Mouse (Mus musculus) liver, embryonic 15.5 days (tissue): Measurements from ENCODE around the gene Zbtb16. TPM values are rescaled to one million over a fixed set of nuclear protein-coding genes. Genes with fewer than 3 reads are reported as not detected.

Source experiments
- ATAC-seq: fragments of 200-750 bp; cut with Nextera tagmentation; 2 replicates; pipeline ENCODE4 v1.8.0; 2017; ENCODE audit warnings: moderate number of reproducible peaks, mild to moderate bottlenecking, moderate library complexity; ENCODE audit not compliant: insufficient read depth
- H3K27ac ChIP-seq: fragments of 300-500 bp; sonication (generic); replicated peaks from 2 replicates; pipeline ENCODE4 v1.5.1; 2015; ENCODE audit warnings: mild to moderate bottlenecking, inconsistent platforms
- H3K27me3 ChIP-seq: fragments of 300-500 bp; sonication (generic); 2 replicates; pipeline ENCODE4 v1.6.1; 2015; ENCODE audit warnings: mild to moderate bottlenecking, inconsistent platforms
- H3K36me3 ChIP-seq: fragments of 300-500 bp; sonication (generic); replicated peaks from 2 replicates; pipeline ENCODE4 v1.6.1; 2015; ENCODE audit warnings: moderate library complexity, mild to moderate bottlenecking, inconsistent platforms
- H3K4me1 ChIP-seq: fragments of 300-500 bp; sonication (generic); replicated peaks from 2 replicates; pipeline ENCODE4 v1.6.1; 2015; ENCODE audit warnings: inconsistent platforms
- H3K4me2 ChIP-seq: fragments of 300-500 bp; sonication (generic); 2 replicates; pipeline ENCODE4 v1.6.1; 2015; ENCODE audit warnings: moderate library complexity, mild to moderate bottlenecking, inconsistent platforms
- H3K4me3 ChIP-seq: fragments of 300-500 bp; sonication (generic); replicated peaks from 2 replicates; pipeline ENCODE4 v1.5.1; 2015; ENCODE audit warnings: mild to moderate bottlenecking, inconsistent platforms
- H3K9ac ChIP-seq: fragments of 300-500 bp; sonication (generic); 2 replicates; pipeline ENCODE4 v1.6.1; 2015; ENCODE audit warnings: moderate library complexity, mild to moderate bottlenecking, inconsistent platforms
- H3K9me3 ChIP-seq: fragments of 300-500 bp; sonication (generic); replicated peaks from 2 replicates; pipeline ENCODE4 v1.6.1; 2016; ENCODE audit warnings: inconsistent platforms
- WGBS: fragments of 180-500 bp; shearing (Covaris S2); methylation state at CpG from one replicate; pipeline ENCODE4 v1.1.7; 2015; ENCODE audit warnings: mixed read lengths; ENCODE audit not compliant: insufficient replicate concordance; 5-methylcytosine and 5-hydroxymethylcytosine counted together
- polyA plus RNA-seq: library from polyadenylated mRNA; unstranded; fragments of >200 nt; fragmentation: Nextera tagmentation; extraction: Ambion mirVana; gene quantifications from 2 replicates; pipeline ENCODE4 v1.2.1, GENCODE M21; 2015

The Zbtb16 gene
- polyA plus RNA-seq, 1 experiment from 2014 or later = 0.54 TPM

- 66% methylated on average over 12 of the region's 12 CpGs for WGBS
- no peaks in the 10 kb centered on the region for H3K36me3 ChIP-seq
- H3K9me3 ChIP-seq = no peaks in the 10 kb centered on the region
- H3K27ac ChIP-seq = no peak overlapping the region
- peaks cover 21% of the 10 kb centered on the region for H3K4me1 ChIP-seq
- H3K27me3 ChIP-seq = peaks cover 78% of the 10 kb centered on the region
- no peak overlapping the region for H3K9ac ChIP-seq
- no peak for ATAC-seq
- no peak overlapping the region for H3K4me3 ChIP-seq
- no peak overlapping the region for H3K4me2 ChIP-seq
Measured at GRCm38 (mm10) chr9:48824533-48825130, 11.4 kb downstream of the Zbtb16 start.

GRCm38 (mm10) chr9:48823851-48824250, 12.2 kb downstream of the Zbtb16 start:
- H3K4me2 ChIP-seq = no peak overlapping the region
- no peaks in the 10 kb centered on the region for H3K9me3 ChIP-seq
- H3K4me1 ChIP-seq = peaks cover 28% of the 10 kb centered on the region
- no peak overlapping the region for H3K27ac ChIP-seq
- H3K4me3 ChIP-seq = no peak overlapping the region
- ATAC-seq = no peak
- no peaks in the 10 kb centered on the region for H3K36me3 ChIP-seq
- H3K27me3 ChIP-seq = peaks cover 74% of the 10 kb centered on the region
- no peak overlapping the region for H3K9ac ChIP-seq
- WGBS = 40% methylated on average over 6 of the region's 6 CpGs

- no peak overlapping the region for H3K4me2 ChIP-seq
- H3K27ac ChIP-seq = no peak overlapping the region
- no peaks in the 10 kb centered on the region for H3K9me3 ChIP-seq
- no peaks in the 10 kb centered on the region for H3K36me3 ChIP-seq
- H3K9ac ChIP-seq = no peak overlapping the region
- H3K27me3 ChIP-seq = peaks cover 69% of the 10 kb centered on the region
- ATAC-seq = no peak
- peaks cover 32% of the 10 kb centered on the region for H3K4me1 ChIP-seq
- H3K4me3 ChIP-seq = no peak overlapping the region
- WGBS = 57% methylated on average over 7 of the region's 7 CpGs
Measured at GRCm38 (mm10) chr9:48823319-48823705, 12.7 kb downstream of the Zbtb16 start.

GRCm38 (mm10) chr9:48822586-48823318, 13.3 kb downstream of the Zbtb16 start:
- no peak for ATAC-seq
- Histone ChIP-seq H3K27ac (no peak overlapping the region), H3K36me3 (no peaks in the 10 kb centered on the region), H3K9me3 (no peaks in the 10 kb centered on the region), H3K4me3 (no peak overlapping the region), H3K27me3 (peaks cover 63% of the 10 kb centered on the region), H3K4me1 (peaks cover 33% of the 10 kb centered on the region), H3K4me2 (no peak overlapping the region), H3K9ac (no peak overlapping the region)
- WGBS = 40% methylated on average over 18 of the region's 18 CpGs

- Histone ChIP-seq H3K4me2 (no peak overlapping the region), H3K9ac (no peak overlapping the region), H3K4me3 (no peak overlapping the region), H3K27me3 (peaks cover 65% of the 10 kb centered on the region), H3K36me3 (no peaks in the 10 kb centered on the region), H3K4me1 (peaks cover 40% of the 10 kb centered on the region), H3K27ac (no peak overlapping the region), H3K9me3 (no peaks in the 10 kb centered on the region)
- no peak for ATAC-seq
- WGBS = 59% methylated on average over 15 of the region's 15 CpGs
Measured at GRCm38 (mm10) chr9:48821916-48822585, 14.0 kb downstream of the Zbtb16 start.

- H3K9me3 ChIP-seq = no peaks in the 10 kb centered on the region
- no peak overlapping the region for H3K4me2 ChIP-seq
- WGBS = 33% methylated on average over 9 of the region's 9 CpGs
- H3K36me3 ChIP-seq = no peaks in the 10 kb centered on the region
- H3K4me1 ChIP-seq = peaks cover 45% of the 10 kb centered on the region
- H3K27ac ChIP-seq = no peak overlapping the region
- H3K9ac ChIP-seq = no peak overlapping the region
- ATAC-seq = no peak
- H3K27me3 ChIP-seq = peaks cover 67% of the 10 kb centered on the region
- H3K4me3 ChIP-seq = no peak overlapping the region
Measured at GRCm38 (mm10) chr9:48821431-48821830, 14.6 kb downstream of the Zbtb16 start.

- H3K4me2 ChIP-seq = no peak overlapping the region
- H3K36me3 ChIP-seq = no peaks in the 10 kb centered on the region
- peaks cover 65% of the 10 kb centered on the region for H3K27me3 ChIP-seq
- 39% methylated on average over 3 of the region's 3 CpGs for WGBS
- H3K9me3 ChIP-seq = no peaks in the 10 kb centered on the region
- H3K4me3 ChIP-seq = no peak overlapping the region
- ATAC-seq = no peak
- no peak overlapping the region for H3K27ac ChIP-seq
- H3K9ac ChIP-seq = no peak overlapping the region
- peaks cover 46% of the 10 kb centered on the region for H3K4me1 ChIP-seq
Measured at GRCm38 (mm10) chr9:48820791-48821190, 15.2 kb downstream of the Zbtb16 start.

- ATAC-seq = no peak
- Histone ChIP-seq H3K27me3 (peaks cover 56% of the 10 kb centered on the region), H3K9me3 (no peaks in the 10 kb centered on the region), H3K9ac (no peak overlapping the region), H3K4me2 (no peak overlapping the region), H3K4me3 (no peak overlapping the region), H3K4me1 (peaks cover 56% of the 10 kb centered on the region), H3K27ac (no peak overlapping the region), H3K36me3 (no peaks in the 10 kb centered on the region)
- WGBS = 29% methylated on average over 10 of the region's 10 CpGs
Measured at GRCm38 (mm10) chr9:48819695-48820094, 16.3 kb downstream of the Zbtb16 start.

GRCm38 (mm10) chr9:48819137-48819536, 16.9 kb downstream of the Zbtb16 start:
- peaks cover 61% of the 10 kb centered on the region for H3K4me1 ChIP-seq
- H3K4me3 ChIP-seq = no peak overlapping the region
- H3K27ac ChIP-seq = no peak overlapping the region
- 28% methylated on average over 3 of the region's 3 CpGs for WGBS
- no peak overlapping the region for H3K9ac ChIP-seq
- no peaks in the 10 kb centered on the region for H3K9me3 ChIP-seq
- peaks cover 53% of the 10 kb centered on the region for H3K27me3 ChIP-seq
- no peak for ATAC-seq
- no peaks in the 10 kb centered on the region for H3K36me3 ChIP-seq
- no peak overlapping the region for H3K4me2 ChIP-seq

- H3K27ac ChIP-seq = no peak overlapping the region
- H3K36me3 ChIP-seq = no peaks in the 10 kb centered on the region
- WGBS = 52% methylated on average over 4 of the region's 4 CpGs
- ATAC-seq = no peak
- no peak overlapping the region for H3K9ac ChIP-seq
- peaks cover 73% of the 10 kb centered on the region for H3K4me1 ChIP-seq
- no peaks in the 10 kb centered on the region for H3K9me3 ChIP-seq
- no peak overlapping the region for H3K4me3 ChIP-seq
- peaks cover 46% of the 10 kb centered on the region for H3K27me3 ChIP-seq
- no peak overlapping the region for H3K4me2 ChIP-seq
Measured at GRCm38 (mm10) chr9:48817907-48818306, 18.1 kb downstream of the Zbtb16 start.

GRCm38 (mm10) chr9:48817399-48817793, 18.6 kb downstream of the Zbtb16 start:
- H3K27ac ChIP-seq = no peak overlapping the region
- no peak overlapping the region for H3K4me2 ChIP-seq
- no peak for ATAC-seq
- H3K4me1 ChIP-seq = peaks cover 68% of the 10 kb centered on the region
- H3K9me3 ChIP-seq = no peaks in the 10 kb centered on the region
- no peak overlapping the region for H3K9ac ChIP-seq
- peaks cover 42% of the 10 kb centered on the region for H3K27me3 ChIP-seq
- H3K4me3 ChIP-seq = no peak overlapping the region
- 29% methylated on average over 7 of the region's 7 CpGs for WGBS
- no peaks in the 10 kb centered on the region for H3K36me3 ChIP-seq
